Mouse (Mus musculus) kidney, adult 2 months (tissue): ENCODE measurements at regions not wholly inside any gene's neighbourhood (a gene's known extent, or its start where the extent isn't known, plus 50 kb on each side); places are given as distances from the start of the nearest gene placed in this dataset.

Experiments
- CTCF ChIP-seq: fragments of 200-500 bp; conservative IDR thresholded peaks from 2 replicates; pipeline ENCODE4 v1.5.1; 2011; ENCODE audit warnings: low read depth, mild to moderate bottlenecking, control low read depth, low read length, moderate library complexity, mixed read lengths; ENCODE audit not compliant: insufficient read depth, insufficient read length
- POLR2A ChIP-seq: fragments of 200-500 bp; IDR thresholded peaks from one replicate; pipeline ENCODE4 v1.6.1; 2011; ENCODE audit warnings: low read depth, low read length, control low read depth

GRCm38 (mm10) chr4:35350465-35350864 is 124.5 kb upstream of the C9orf72 start:
- TF ChIP-seq POLR2A: no peak
- TF ChIP-seq CTCF: no peak
